Mouse (Mus musculus): ENCODE measurements around the gene Cpeb3. TPM values are rescaled to one million over a fixed set of nuclear protein-coding genes. Genes with fewer than 3 reads are reported as not detected.
"Not testable (repeated sequence)": the region's sequence is repeated elsewhere in the genome, so short reads cannot be mapped to it uniquely, and the experiment has no call there.

Gene Cpeb3
- polyA plus RNA-seq, 1 experiment = 30.4 TPM

GRCm38 (mm10) chr19:37093181-37093580 is 115.2 kb downstream of the Cpeb3 start:
- H3K27ac ChIP-seq (replicated peaks; ENCODE audit: low read depth, low read length) = no peak overlapping the region
- peaks cover 11% of the 10 kb centered on the region; the same call in 1 of the 2 replicates for H3K4me1 ChIP-seq (ENCODE audit: control insufficient read depth, insufficient read depth, insufficient read length, low read length)
- H3K4me3 ChIP-seq (ENCODE audit: insufficient read depth, low read depth, low read length) = no peak overlapping the region

DNA sequence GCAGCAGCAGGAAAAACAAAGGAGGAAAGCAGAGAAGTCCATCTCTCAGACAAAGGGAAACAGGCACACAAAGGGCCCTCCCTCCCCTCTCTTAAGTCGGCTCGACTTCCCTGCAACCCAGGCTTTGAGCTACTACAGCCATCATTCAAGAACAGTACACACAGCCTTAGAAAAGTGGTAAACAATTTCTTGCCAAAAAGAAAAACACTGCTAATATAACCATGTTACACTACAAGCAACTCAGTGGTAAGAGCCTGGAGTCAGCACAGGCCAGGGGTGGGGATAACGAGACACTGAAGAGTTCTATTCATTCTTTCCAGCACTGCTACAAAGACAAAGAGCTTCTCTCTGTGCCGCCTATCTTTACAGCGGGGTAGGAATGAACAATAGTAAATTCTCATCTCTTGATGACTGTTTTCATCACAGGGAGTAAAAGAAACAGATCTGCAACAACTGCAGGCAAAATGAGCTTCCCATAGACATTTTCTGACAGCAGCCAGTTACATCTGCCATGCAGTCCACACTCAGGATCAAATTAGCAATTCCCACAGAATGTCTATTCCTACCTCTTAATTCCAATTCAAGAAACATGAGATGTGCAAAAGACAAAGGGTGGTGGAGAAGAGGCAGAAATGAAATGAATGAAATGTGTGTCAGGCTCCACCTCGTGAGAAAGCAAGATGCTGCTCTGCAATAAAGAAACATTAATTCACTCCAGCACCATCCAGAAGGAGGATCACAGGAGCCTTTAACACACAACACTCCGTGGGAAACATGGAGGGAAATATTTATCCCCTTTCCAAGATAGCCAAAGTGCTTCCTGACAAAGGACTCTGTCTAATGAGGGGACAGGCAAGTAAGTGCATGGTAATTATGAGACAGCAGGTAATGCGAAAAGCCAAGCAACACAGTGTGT is 118.0 kb downstream of the Cpeb3 start:
- H3K27ac ChIP-seq (replicated peaks; ENCODE audit: low read depth, low read length) = no peak overlapping the region
- no peaks in the 10 kb centered on the region for H3K4me1 ChIP-seq (ENCODE audit: control insufficient read depth, insufficient read depth, insufficient read length, low read length)
- no peak overlapping the region for H3K4me3 ChIP-seq (ENCODE audit: insufficient read depth, low read depth, low read length)

DNA sequence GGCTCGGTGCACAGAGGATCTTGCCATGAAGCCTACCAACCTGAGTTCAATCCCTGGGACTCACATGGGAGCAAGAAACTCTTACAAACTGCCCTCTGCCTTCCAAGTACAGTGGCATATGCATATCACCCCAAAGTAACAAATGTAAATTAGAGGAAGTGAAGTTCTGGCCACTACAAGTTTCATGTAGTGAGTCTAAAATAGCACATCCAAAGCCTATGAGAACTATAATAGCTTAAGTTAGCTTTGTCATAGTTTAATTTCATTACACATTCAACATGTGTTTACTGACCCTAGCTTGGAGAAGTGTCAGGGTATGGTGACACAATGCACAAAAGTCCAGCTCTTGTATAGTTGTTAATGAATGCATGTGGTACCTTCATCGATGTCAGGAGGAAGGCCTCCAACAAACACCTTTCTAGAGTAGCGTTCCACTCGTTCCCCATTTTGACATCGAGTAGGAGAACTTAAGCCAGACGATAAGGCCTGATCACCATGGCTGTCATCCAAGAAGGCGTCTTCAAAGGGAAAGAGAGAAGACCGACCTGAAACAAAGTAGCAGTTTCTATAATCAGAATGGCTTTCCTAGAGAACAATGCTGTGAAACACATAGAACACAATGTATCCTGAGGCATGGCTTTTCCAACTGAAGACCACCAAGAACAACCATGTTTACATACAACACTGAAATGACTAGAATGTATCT is 120.2 kb downstream of the Cpeb3 start:
- H3K4me3 ChIP-seq (ENCODE audit: insufficient read depth, low read depth, low read length) = no peak overlapping the region
- H3K4me1 ChIP-seq (ENCODE audit: control insufficient read depth, insufficient read depth, insufficient read length, low read length) = no peaks in the 10 kb centered on the region
- no peak overlapping the region for H3K27ac ChIP-seq (replicated peaks; ENCODE audit: low read depth, low read length)

- H3K4me1 ChIP-seq (ENCODE audit: control insufficient read depth, insufficient read depth, insufficient read length, low read length) = no peaks in the 10 kb centered on the region
- no peak overlapping the region for H3K4me3 ChIP-seq (ENCODE audit: insufficient read depth, low read depth, low read length)
- no peak overlapping the region for H3K27ac ChIP-seq (replicated peaks; ENCODE audit: low read depth, low read length)
Measured at GRCm38 (mm10) chr19:37084546-37084945, 123.9 kb downstream of the Cpeb3 start.

DNA sequence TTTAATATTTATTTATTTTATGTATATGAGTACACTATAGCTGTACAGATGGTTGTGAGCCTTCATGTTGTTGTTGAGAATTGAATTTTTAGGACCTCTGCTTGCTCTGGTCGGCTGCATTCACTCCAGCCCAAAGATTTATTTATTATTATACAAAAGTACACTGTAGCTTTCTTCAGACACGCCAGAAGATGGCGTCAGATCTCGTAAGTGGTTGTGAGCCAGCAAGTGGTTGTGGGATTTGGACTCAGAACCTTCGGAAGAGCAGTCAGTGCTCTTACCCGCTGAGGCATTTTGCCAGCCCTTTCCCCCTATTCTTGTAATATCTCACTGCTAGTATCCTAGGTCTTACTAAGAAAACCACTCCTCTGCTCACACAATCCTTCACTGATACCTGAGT is 126.9 kb downstream of the Cpeb3 start:
- H3K4me1 ChIP-seq (ENCODE audit: control insufficient read depth, insufficient read depth, insufficient read length, low read length) = peaks cover 5% of the 10 kb centered on the region

GRCm38 (mm10) chr19:37079151-37079550 is 129.2 kb downstream of the Cpeb3 start:
- peaks cover 8% of the 10 kb centered on the region for H3K4me1 ChIP-seq (ENCODE audit: control insufficient read depth, insufficient read depth, insufficient read length, low read length)
- H3K4me3 ChIP-seq (ENCODE audit: insufficient read depth, low read depth, low read length) = no peak overlapping the region
- peak overlapping the region; percentile 90 for H3K27ac ChIP-seq (replicated peaks; ENCODE audit: low read depth, low read length)

More for the DNA sequence above, 126.9 kb downstream of the Cpeb3 start:
- no peak overlapping the region for H3K27ac ChIP-seq (replicated peaks; ENCODE audit: low read depth, low read length)
- H3K4me3 ChIP-seq (ENCODE audit: insufficient read depth, low read depth, low read length) = no peak overlapping the region

- Histone ChIP-seq H3K4me3 (ENCODE audit: insufficient read depth, low read depth, low read length) (no peak overlapping the region), H3K27ac (replicated peaks; ENCODE audit: low read depth, low read length) (peak overlapping the region; percentile 90), H3K4me1 (ENCODE audit: control insufficient read depth, insufficient read depth, insufficient read length, low read length) (peaks cover 8% of the 10 kb centered on the region)
Measured at GRCm38 (mm10) chr19:37078571-37078970, 129.8 kb downstream of the Cpeb3 start.

GRCm38 (mm10) chr19:37078064-37078463 is 130.3 kb downstream of the Cpeb3 start:
- Histone ChIP-seq H3K27ac (replicated peaks; ENCODE audit: low read depth, low read length) (peak overlapping the region; percentile 57), H3K4me3 (ENCODE audit: insufficient read depth, low read depth, low read length) (no peak overlapping the region), H3K4me1 (ENCODE audit: control insufficient read depth, insufficient read depth, insufficient read length, low read length) (peaks cover 8% of the 10 kb centered on the region)

DNA sequence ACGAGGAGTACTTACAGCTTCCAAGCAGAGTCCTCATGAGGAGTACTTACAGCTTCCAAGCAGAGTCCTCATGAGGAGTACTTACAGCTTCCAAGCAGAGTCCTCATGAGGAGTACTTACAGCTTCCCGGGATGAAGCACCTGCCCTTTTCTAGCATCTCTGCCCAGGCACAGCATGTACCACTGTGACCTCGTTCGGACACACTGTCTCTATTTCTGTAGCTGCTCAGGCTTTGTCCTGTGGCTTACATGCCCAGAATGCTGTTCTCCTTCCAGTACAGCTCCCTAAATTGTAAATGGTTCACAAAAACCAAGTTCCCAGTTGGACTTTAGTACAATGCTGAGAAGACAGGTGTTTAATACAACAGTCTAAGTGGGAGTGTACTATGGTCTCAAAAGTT is 131.1 kb downstream of the Cpeb3 start:
- not testable (repeated sequence) for H3K4me1 ChIP-seq (ENCODE audit: control insufficient read depth, insufficient read depth, insufficient read length, low read length); H3K4me3 ChIP-seq (ENCODE audit: insufficient read depth, low read depth, low read length)
- H3K27ac ChIP-seq (replicated peaks; ENCODE audit: low read depth, low read length) = peak overlapping the region; percentile 27; the same call in 1 of the 2 replicates

- H3K4me1 ChIP-seq (ENCODE audit: control insufficient read depth, insufficient read depth, insufficient read length, low read length) = peaks cover 8% of the 10 kb centered on the region
- H3K27ac ChIP-seq (replicated peaks; ENCODE audit: low read depth, low read length) = peak overlapping the region; percentile 12; the same call in 1 of the 2 replicates
- no peak overlapping the region for H3K4me3 ChIP-seq (ENCODE audit: insufficient read depth, low read depth, low read length)
Measured at GRCm38 (mm10) chr19:37076646-37077045, 131.8 kb downstream of the Cpeb3 start.

DNA sequence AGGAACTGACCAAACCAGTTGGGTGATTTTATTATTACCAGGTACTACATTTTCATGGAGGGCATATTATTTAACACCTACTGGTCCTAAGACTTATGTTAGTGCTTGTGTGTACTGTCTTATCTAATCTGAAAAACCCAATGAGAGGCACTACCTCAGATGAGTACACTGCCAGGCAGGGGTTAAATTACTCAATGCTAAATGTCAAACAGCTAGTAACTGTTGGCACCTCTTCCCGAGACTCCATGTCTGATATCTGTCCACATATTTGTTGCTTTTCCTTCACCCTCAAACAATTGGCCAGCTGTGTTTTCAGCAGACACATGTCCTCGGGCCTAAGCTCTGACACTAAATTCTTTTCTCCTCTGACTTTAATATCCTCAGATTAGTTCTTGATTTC is 132.3 kb downstream of the Cpeb3 start:
- no peak overlapping the region for H3K4me3 ChIP-seq (ENCODE audit: insufficient read depth, low read depth, low read length)

DNA sequence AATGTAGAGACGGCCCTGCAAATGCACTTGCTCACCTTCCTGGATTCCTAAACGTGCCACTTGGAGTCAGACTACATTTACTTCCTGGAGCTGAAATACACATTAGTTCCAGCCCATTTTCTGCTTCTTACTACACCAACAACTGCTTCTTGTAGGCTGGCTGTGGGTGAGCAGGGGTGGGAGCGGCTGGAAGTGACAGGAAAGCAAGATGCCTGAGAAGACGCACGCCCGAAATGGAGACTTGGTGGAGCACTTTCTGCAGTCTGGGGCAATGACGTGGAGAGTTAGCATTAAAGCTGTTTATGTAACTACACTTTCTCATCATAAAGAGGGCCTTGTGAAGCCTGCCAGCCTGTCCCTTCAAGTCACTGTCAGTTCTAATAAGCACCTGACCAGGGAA is 132.7 kb downstream of the Cpeb3 start:
- Histone ChIP-seq H3K4me3 (ENCODE audit: insufficient read depth, low read depth, low read length) (no peak overlapping the region), H3K27ac (replicated peaks; ENCODE audit: low read depth, low read length) (peak overlapping the region; percentile 34; the same call in 1 of the 2 replicates), H3K4me1 (ENCODE audit: control insufficient read depth, insufficient read depth, insufficient read length, low read length) (peaks cover 8% of the 10 kb centered on the region)

More for the DNA sequence above, 132.3 kb downstream of the Cpeb3 start:
- Histone ChIP-seq H3K27ac (replicated peaks; ENCODE audit: low read depth, low read length) (peak overlapping the region; percentile 34; the same call in 1 of the 2 replicates), H3K4me1 (ENCODE audit: control insufficient read depth, insufficient read depth, insufficient read length, low read length) (peaks cover 8% of the 10 kb centered on the region)

DNA sequence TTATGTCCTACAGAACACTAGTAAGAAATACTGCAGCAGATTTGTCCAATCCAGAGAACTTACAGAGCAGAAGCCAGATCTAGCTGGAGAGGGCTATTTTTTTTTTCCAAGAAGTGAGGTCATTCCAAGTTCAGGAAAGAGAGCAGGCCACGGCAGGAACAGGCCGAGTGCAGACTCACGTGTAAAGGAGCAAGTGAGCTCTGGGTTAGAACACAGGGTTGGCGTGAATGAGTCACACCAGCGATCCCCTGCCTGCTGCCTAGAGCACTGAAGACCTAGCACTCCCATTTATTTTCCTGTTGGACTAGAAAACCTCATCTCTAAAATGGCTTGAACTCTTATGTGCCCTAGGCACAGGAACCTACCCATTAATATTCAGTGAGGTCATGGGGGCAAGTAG is 133.7 kb downstream of the Cpeb3 start:
- peaks cover 8% of the 10 kb centered on the region for H3K4me1 ChIP-seq (ENCODE audit: control insufficient read depth, insufficient read depth, insufficient read length, low read length)
- no peak overlapping the region for H3K4me3 ChIP-seq (ENCODE audit: insufficient read depth, low read depth, low read length)
- H3K27ac ChIP-seq (replicated peaks; ENCODE audit: low read depth, low read length) = peak overlapping the region; percentile 44

DNA sequence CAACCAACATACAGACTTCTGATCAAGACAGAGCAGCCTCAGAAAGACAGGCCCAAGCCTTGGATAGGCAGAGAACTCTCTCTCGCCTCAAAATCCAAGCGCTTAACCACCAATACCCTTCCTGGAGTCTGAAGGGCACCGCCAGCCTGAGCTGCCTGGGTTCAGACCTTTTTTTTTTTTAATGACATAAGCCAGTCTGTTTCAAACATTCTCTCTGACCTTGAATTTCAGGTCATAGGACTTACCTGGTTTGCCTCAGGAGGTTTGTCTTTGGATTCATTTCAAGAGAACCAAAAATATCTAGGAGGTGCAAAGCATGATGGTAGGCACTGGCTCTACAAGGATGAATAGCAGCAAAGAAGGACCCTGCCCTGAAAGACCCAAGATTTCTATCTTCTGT is 134.1 kb downstream of the Cpeb3 start:
- H3K27ac ChIP-seq (replicated peaks; ENCODE audit: low read depth, low read length) = peak overlapping the region; percentile 66
- H3K4me3 ChIP-seq (ENCODE audit: insufficient read depth, low read depth, low read length) = no peak overlapping the region
- peaks cover 7% of the 10 kb centered on the region for H3K4me1 ChIP-seq (ENCODE audit: control insufficient read depth, insufficient read depth, insufficient read length, low read length)

DNA sequence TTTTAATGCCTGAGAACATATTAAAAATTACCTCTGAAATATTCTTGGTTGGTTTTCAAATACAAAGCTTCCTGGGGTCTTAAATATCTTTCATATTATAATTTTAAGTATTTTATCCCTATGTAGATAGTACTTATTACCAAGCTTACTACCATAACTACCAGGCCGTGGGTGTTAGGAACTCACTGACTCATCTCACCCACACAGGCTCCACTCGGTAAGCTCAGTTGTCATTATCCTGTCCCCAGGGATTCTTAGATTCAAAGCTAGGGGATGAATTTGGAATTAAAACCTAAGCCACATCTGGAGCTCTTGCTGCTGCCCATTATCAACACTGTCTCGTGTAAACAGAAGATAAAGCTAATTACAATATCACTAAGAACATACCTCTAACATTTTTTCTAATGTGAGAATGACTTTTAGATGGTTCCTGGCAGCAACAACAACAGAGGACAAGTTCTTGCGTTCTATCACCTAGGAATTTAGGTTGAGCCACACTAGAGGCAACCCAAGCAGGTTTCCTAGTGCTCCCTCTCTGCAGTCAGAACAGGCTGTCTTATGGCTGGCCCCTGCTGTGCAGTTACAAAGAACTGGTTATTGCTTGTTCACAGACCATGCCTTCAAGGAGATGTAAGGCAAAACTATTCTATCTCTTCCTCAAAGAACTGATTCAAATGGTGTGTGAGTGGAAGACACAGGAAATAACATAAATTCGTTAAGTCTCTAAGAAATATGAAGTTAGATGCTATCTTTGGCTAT is 135.4 kb downstream of the Cpeb3 start:
- peak overlapping the region; percentile 27; the same call in 1 of the 2 replicates for H3K27ac ChIP-seq (replicated peaks; ENCODE audit: low read depth, low read length)
- H3K4me1 ChIP-seq (ENCODE audit: control insufficient read depth, insufficient read depth, insufficient read length, low read length) = peaks cover 3% of the 10 kb centered on the region
- no peak overlapping the region for H3K4me3 ChIP-seq (ENCODE audit: insufficient read depth, low read depth, low read length)
